28 mouse cellular contexts compared by ENCODE assay signal in the genomic region with DNA sequence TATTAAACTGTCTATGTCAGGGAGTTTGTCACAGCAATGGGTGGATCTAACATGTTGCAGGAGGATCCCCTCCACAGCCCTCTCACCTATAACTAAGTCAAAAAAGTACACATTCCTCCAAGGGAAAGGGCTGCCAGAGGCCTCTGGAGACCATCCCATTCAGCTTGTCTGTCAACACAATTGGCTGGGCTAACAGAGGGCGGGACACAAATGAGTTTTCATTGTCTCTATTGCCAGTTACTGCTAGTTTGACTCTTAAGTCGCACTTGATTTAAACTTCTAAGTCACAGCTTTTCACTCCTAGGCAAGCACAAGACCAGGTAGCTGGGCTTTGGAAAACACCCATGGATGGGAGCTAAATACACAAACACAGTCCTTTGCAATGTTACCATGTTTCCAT.
"Had no signal": no experiment of that assay in that cellular context is flagged by ENCODE, and none has a peak within 500 bp of the region (broad histone marks: within the 10 kb centered on the region; RNA-seq: fewer than 3 reads in every experiment).

No protein-coding gene starts in this region.

- H3K27me3 ChIP-seq: embryonic facial prominence, embryonic 12.5 days; embryonic facial prominence, embryonic 13.5 days; embryonic facial prominence, embryonic 15.5 days; forebrain, embryonic 12.5 days; forebrain, embryonic 13.5 days; forebrain, embryonic 15.5 days had no signal

- H3K36me3 ChIP-seq: embryonic facial prominence, embryonic 10.5 days; embryonic facial prominence, embryonic 12.5 days; embryonic facial prominence, embryonic 13.5 days; embryonic facial prominence, embryonic 15.5 days; forebrain, embryonic 10.5 days; forebrain, embryonic 12.5 days; forebrain, embryonic 15.5 days had no signal

- H3K27ac ChIP-seq: embryonic facial prominence, embryonic 10.5 days; embryonic facial prominence, embryonic 12.5 days; embryonic facial prominence, embryonic 13.5 days; embryonic facial prominence, embryonic 15.5 days; forebrain, embryonic 10.5 days; forebrain, embryonic 12.5 days; forebrain, embryonic 13.5 days; forebrain, embryonic 15.5 days; gastrocnemius, adult 2 months; heart, adult 2 months had no signal

- ATAC-seq: forebrain, embryonic 13.5 days; forebrain, embryonic 14.5 days; forebrain, embryonic 15.5 days; forebrain, embryonic 16.5 days; forebrain, postnatal 0 days had no signal

- H3K9me3 ChIP-seq: embryonic facial prominence, embryonic 10.5 days; embryonic facial prominence, embryonic 12.5 days; embryonic facial prominence, embryonic 13.5 days; embryonic facial prominence, embryonic 15.5 days; forebrain, embryonic 10.5 days; forebrain, embryonic 12.5 days; forebrain, embryonic 13.5 days; forebrain, embryonic 15.5 days had no signal

- H3K4me3 ChIP-seq: embryonic facial prominence, embryonic 10.5 days; embryonic facial prominence, embryonic 12.5 days; embryonic facial prominence, embryonic 13.5 days; embryonic facial prominence, embryonic 15.5 days; erythroblast, embryonic 14.5 days; forebrain, embryonic 10.5 days; forebrain, embryonic 12.5 days; forebrain, embryonic 13.5 days; forebrain, embryonic 15.5 days; gastrocnemius, adult 2 months; heart, adult 2 months had no signal

- DNase-seq: cerebellum, adult 2 months; cerebellum, adult 8-10 months; cerebellum, adult 9-10 months; cerebellum, adult 9-11 months; cerebellum, postnatal 10 days; cerebellum, postnatal 14 days; cerebellum, postnatal 25 days; cerebellum, postnatal 36 days; embryo, embryonic 11 days; forebrain, postnatal 0 days; gastrocnemius, adult 2 months; gastrocnemius, postnatal 10 days; gastrocnemius, postnatal 14 days; gastrocnemius, postnatal 25 days; gastrocnemius, postnatal 36 days; heart, adult 18-20 months; heart, adult 2 months had no signal

- H3K9ac ChIP-seq: embryonic facial prominence, embryonic 12.5 days; embryonic facial prominence, embryonic 13.5 days; embryonic facial prominence, embryonic 15.5 days; forebrain, embryonic 12.5 days; forebrain, embryonic 13.5 days; forebrain, embryonic 15.5 days; forebrain, postnatal 0 days had no signal

- H3K4me2 ChIP-seq: embryonic facial prominence, embryonic 12.5 days; embryonic facial prominence, embryonic 13.5 days; embryonic facial prominence, embryonic 15.5 days; forebrain, embryonic 12.5 days; forebrain, embryonic 13.5 days; forebrain, embryonic 15.5 days had no signal

- H3K4me1 ChIP-seq: embryonic facial prominence, embryonic 10.5 days; embryonic facial prominence, embryonic 15.5 days; forebrain, embryonic 10.5 days; forebrain, embryonic 12.5 days had no signal
